Mouse (Mus musculus): ENCODE measurements around the gene Wdr46. TPM values are rescaled to one million over a fixed set of nuclear protein-coding genes. Genes with fewer than 3 reads are reported as not detected.

Gene Wdr46
- total RNA-seq, 2 experiments from 2014 or later, result 12.6 to 15.0 TPM

- DNase-seq (ENCODE audit: low spot score in 2 of 2), result no peak
- intact Hi-C loops (cut with DNase I), result no loop called here
Observed at GRCm38 (mm10) chr17:33910346-33911051, 30.0 kb upstream of the Wdr46 start.

- intact Hi-C loops (cut with DNase I), result no loop called here
- DNase-seq (ENCODE audit: low spot score in 2 of 2), result no peak
Observed at GRCm38 (mm10) chr17:33911052-33911812, 29.2 kb upstream of the Wdr46 start.

DNA sequence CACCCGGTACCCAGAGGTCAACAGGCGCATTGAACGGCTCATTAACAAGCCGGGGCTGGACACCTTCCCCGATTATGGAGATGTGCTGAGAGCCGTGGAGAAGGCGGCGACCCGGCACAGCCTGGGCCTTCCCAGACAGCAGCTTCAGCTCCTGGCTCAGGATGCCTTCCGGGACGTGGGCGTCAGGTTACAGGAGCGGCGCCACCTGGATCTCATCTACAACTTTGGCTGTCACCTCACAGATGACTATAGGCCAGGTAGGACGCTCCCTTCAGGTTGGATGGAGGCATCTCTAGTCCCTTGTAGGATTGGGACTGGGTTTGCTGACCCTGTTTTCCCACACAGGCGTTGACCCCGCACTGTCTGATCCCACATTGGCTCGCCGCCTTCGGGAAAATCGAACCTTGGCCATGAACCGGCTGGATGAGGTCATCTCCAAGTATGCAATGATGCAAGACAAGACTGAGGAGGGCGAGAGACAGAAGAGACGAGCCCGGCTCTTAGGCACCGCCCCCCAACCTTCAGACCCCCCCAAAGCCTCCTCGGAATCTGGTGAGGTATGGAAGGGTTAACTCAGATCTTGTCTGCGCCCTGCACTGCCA is 28.5 kb upstream of the Wdr46 start:
- DNase-seq (ENCODE audit: low spot score in 2 of 2), result no peak
- intact Hi-C loops (cut with DNase I), result no loop called here

DNA sequence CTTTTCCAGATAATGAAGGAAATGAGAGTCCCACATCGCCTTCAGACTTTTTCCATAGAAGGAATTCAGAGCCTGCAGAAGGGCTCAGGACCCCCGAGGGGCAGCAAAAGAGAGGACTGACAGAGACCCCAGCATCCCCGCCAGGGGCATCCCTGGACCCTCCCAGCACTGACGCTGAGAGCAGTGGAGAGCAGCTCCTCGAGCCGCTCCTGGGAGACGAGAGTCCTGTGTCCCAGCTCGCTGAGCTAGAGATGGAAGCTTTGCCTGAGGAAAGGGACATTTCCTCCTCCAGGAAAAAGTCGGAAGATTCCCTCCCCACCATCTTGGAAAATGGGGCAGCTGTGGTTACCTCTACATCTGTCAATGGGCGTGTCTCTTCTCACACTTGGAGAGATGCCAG is 27.2 kb upstream of the Wdr46 start:
- intact Hi-C loops (cut with DNase I), result no loop called here
- DNase-seq (ENCODE audit: low spot score in 2 of 2), result no peak

- intact Hi-C loops (cut with DNase I), result no loop called here
- no peak for DNase-seq (ENCODE audit: low spot score in 2 of 2)
Observed at GRCm38 (mm10) chr17:33913905-33914304, 26.6 kb upstream of the Wdr46 start.

- intact Hi-C loops (cut with DNase I), result no loop called here
Observed at GRCm38 (mm10) chr17:33914969-33915391, 25.5 kb upstream of the Wdr46 start.

DNA sequence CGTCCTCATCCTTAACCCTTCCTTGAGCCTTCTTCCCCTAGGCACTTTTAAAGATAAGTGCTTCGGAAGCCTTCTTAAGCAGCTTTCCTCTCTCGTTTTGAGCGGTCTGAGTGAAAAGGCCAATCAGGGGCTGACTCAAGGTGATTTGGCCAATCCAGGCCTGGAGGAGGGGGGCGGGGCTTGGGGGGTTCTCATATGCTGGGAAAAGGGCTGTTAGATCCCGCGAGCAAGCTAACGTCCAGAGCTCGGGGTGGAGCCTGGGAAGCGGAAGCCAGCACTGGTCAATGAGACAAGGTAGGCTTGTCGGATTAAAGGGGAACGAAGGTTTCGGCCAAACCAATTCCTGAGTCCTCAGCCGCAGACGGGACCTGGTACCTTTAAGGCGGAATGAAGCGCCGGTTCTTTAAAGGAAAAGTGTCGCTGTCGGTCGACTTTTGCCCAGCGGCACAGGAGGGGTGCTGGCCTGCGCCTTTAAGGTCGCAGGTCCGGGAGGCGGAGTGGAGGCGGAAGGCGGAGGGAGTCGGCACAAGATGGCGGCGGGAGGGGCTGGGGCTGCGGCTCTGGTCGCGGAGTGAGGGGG is 24.7 kb upstream of the Wdr46 start, which contains the start of the genes Tapbp and Zbtb22:
TSS of gene Tapbp (plus strand) at position 229 of the 580 bp plus-strand sequence.
TSS of gene Zbtb22 (plus strand) at position 234 of the 580 bp plus-strand sequence.
- peak; percentile 98 for DNase-seq (ENCODE audit: low spot score in 2 of 2)
- intact Hi-C loops (cut with DNase I), result no loop called here

More at GRCm38 (mm10) chr17:33914969-33915391, 25.5 kb upstream of the Wdr46 start:
- no peak for DNase-seq (ENCODE audit: low spot score in 2 of 2)

GRCm38 (mm10) chr17:33916294-33916693 is 24.2 kb upstream of the Wdr46 start:
- no peak for DNase-seq (ENCODE audit: low spot score in 2 of 2)
- intact Hi-C loops (cut with DNase I), result no loop called here

DNA sequence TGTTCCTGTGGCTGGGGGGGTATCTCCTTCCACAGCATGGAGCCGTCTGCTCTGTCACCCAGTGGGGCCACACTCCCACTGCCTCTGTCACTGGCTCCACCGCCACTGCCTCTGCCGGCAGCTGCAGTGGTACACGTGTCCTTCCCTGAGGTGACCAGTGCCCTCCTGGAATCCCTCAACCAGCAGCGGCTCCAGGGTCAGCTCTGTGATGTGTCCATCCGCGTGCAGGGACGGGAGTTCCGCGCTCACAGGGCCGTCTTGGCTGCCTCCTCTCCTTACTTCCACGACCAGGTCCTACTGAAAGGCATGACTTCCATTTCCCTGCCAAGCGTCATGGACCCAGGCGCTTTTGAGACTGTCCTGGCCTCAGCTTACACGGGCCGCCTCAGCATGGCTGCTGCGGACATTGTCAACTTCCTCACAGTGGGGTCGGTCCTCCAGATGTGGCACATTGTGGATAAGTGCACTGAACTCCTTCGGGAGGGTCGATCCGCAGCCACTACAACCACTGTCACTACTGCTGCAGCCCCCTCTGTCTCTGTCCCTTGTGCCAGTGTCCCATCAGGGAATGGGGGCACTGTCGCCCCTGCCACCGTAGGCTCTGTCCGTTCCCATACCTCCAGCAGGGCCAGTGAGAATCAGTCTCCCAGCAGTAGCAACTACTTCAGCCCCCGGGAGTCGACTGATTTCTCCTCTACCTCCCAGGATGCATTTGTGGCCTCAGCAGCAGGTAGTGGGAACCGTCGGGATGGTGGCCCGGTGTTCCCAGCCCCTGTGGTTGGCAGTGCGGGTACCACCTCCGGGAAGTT is 23.4 kb upstream of the Wdr46 start:
- no peak for DNase-seq (ENCODE audit: low spot score in 2 of 2)

DNA sequence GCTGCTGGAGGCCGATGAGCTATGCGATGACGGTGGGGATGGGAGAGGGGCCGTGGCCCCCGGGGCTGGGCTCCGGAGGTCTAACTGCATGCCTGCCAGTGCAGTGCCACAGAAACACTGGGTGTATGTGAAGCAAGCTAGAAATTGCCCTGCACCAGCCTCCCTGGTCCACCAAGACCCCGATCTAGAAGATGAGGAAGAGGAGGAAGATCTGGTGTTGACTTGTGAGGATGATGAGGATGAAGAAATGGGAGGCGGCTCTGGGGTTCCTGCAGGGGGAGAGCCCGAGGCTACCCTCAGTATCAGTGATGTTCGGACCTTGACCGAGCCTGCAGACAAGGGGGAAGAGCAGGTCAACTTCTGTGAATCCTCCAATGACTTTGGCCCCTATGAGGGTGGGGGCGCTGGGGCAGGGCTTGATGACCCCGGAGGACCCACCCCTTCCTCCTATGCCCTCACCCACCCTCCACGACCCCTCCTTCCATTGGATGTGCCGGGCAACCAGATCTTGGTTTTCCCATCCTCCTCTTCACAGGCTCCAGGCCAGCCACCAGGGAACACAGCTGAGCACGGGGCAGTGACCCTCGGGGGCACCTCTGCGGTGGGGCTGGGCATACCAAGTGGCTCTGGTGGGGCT is 22.7 kb upstream of the Wdr46 start:
- intact Hi-C loops (cut with DNase I), result no loop called here

More for the DNA sequence above, 23.4 kb upstream of the Wdr46 start:
- intact Hi-C loops (cut with DNase I), result no loop called here

DNA sequence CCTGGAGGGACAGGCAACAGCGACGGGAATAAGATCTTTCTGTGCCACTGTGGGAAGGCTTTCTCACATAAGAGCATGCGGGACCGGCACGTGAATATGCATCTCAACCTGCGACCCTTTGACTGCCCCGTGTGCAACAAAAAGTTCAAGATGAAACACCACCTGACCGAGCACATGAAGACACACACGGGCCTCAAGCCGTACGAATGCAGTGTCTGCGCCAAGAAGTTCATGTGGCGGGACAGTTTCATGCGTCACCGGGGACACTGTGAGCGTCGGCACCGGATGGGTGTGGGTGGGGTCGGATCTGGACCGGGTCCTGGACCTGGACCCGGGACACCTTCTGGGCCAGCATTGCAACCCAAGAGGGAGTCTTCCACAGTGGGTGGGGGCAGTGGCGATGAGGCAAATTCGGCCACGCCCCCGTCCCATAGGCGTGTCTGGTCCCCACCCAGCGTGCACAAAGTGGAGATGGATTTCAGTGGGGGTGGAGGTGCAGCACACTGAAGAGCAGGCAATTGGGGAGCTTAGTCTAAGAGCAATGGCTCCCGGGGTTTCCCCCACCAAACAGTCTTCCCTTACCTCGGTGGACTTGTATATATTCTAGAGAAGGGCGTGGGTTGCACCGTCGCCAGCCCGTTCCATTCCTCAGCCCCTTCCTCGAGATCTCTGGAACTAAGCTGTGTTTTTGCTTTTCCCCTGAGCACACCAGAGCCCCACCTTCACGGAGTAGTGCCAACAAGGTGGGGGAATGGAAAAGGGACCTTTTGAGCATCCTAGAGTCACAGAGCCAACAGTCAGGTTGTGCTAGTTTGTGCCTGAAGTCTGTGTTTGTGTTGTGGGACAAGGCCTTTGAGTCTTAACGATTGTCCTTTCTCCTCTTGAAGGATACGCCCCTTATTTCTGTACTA is 21.9 kb upstream of the Wdr46 start:
- intact Hi-C loops (cut with DNase I), result no loop called here
- no peak for DNase-seq (ENCODE audit: low spot score in 2 of 2)

More for the DNA sequence above, 22.7 kb upstream of the Wdr46 start:
- no peak for DNase-seq (ENCODE audit: low spot score in 2 of 2)

DNA sequence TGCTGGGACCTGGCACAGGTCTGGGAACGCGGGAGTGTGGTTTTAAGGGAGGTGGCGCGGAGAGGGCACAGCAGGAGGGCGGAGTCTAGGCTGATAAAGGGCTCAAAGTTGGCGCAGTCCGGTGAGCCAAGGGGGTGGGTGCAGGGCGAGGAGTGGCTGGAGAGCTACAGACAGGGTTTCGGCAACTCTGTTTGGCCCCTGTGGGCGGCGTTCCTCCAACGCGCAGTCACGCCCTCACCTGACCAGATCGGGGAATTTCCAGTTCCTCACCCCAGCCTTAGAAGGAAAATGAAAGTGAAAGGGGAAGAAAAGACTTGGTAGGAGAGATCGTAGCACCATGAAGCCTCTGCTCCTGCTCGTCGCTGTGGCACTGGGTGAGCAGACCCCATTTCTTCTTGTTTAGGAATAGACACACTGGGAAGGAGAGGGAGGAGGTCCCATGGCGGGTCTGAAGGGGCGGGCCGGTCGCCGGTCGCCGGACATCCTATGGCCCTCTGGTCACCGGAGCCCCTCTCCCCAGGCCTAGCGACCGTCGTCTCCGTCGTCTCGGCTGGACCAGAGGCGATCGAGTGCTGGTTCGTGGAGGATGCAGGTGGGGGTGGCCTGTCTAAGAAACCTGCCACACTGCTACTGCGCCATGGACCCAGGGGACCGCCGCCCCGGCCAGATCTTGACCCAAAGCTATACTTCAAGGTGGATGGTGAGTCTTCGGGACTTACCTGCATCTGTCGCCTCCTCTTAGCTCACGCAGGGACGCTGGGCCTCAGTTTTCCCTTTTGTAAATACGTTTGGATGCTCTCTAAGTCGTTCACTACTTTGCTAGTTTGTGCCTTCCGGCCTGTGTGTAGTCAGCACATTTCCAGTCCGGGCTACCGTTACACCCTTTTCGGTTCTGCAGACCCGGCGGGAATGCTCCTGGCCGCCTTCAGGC is 20.8 kb upstream of the Wdr46 start:
- intact Hi-C loops (cut with DNase I), result loop anchor here (2.0 kb wide), 1 partner anchor 23 kb away; no protein-coding TSS in a partner anchor
- peak; percentile 39 to 47 for DNase-seq (ENCODE audit: low spot score in 2 of 2)

DNA sequence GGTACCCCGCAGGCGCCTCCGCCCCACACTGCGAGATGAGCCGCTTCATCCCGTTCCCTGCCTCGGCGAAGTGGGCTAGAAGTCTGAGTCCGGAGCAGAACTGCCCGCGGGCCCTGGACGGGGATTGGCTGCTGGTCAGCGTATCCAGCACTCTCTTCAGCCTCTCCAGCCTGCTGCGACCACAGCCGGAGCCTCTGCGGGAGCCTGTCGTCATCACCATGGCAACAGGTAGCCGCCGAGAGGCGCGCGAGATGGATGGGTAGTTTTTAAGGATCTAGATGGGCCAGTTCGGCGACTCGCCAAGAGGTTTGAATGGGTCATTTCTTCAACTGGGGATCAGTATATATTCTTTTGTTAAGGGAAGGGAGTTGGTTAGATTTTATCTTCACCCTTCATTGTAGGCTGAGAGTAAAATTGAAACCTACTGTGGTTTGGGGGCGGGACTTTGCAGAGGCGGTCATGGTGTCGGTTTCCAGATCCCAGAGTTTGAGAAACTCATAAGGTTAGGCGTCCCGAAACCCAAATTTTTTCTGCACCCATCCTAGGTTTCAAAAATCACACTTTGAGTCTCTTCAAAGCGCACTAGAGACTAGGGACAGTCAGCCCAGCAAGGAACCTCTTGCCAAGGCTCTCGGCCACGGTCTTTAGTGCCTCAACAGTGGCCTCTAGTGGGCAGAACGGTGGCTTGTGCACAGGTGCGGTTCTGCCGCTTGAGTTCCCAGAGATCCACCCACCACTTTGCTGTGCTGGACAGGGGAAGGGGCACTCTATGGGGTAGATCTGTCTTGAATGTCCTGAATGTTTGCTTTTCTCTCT is 20.0 kb upstream of the Wdr46 start:
- DNase-seq (ENCODE audit: low spot score in 2 of 2), result peak; percentile 68 to 74
- intact Hi-C loops (cut with DNase I), result loop anchor here (2.0 kb wide), 1 partner anchor 24 kb away; no protein-coding TSS in a partner anchor

GRCm38 (mm10) chr17:33921361-33921760 is 19.1 kb upstream of the Wdr46 start:
- no peak for DNase-seq (ENCODE audit: low spot score in 2 of 2)
- intact Hi-C loops (cut with DNase I), result loop anchor here (2.0 kb wide), 1 partner anchor 25 kb away; no protein-coding TSS in a partner anchor

DNA sequence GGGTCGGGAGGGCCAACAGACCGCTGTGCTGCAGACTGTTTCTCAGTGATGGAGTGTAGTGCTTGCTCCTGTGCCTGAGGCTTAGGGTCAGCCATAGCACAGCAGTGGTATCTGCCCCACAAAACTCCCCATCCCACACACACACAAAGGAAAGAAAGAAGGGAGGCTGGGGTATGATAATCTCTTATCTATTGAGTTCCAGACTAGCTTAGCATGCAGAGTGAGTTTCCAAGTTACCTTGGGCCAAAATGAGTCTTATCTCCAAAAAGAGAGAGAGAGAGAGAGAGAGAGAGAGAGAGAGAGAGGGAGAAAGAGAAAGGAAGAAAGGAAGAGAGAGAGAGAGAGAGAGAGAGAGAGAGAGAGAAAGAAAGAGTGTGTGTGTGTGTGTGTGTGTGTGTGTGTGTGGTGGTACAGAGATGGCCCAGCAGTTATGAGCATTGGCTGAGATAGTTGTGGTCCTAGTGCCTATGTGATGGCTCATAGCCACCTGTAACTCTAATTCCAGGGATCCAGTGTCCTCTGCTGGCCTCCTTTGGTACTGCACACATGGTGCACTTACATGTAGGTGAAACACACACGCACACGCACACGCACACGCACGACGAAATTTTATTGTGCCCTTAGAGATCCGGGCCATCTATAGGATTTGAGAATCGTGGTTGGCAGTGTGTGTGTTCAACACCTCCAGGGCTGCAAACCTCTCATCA is 15.7 kb upstream of the Wdr46 start:
- intact Hi-C loops (cut with DNase I), result no loop called here

More for the DNA sequence above, 15.7 kb upstream of the Wdr46 start:
- no peak for DNase-seq (ENCODE audit: low spot score in 2 of 2)
